Mouse (Mus musculus): Measurements from ENCODE around the gene Schip1. TPM values are rescaled to one million over a fixed set of nuclear protein-coding genes. Genes with fewer than 3 reads are reported as not detected.

The Schip1 gene
- polyA plus RNA-seq, 1 experiment from 2014 or later, result 68.8 TPM

- peaks cover 38% of the 10 kb centered on the region for H3K4me1 ChIP-seq (ENCODE audit: control insufficient read depth, insufficient read depth, low read length)
- H3K9ac ChIP-seq (ENCODE audit: low read depth, low read length), result no peak overlapping the region
- H3K4me2 ChIP-seq, result no peak overlapping the region
- 59% methylated on average over 3 of the region's 3 CpGs for WGBS (ENCODE audit: insufficient replicate concordance)
- H3K36me3 ChIP-seq (ENCODE audit: control insufficient read depth, insufficient read depth, low read length), result no peaks in the 10 kb centered on the region
- no peaks in the 10 kb centered on the region for H3K9me3 ChIP-seq (replicated peaks; ENCODE audit: control insufficient read depth, low read length)
- no peak for ATAC-seq (replicated peaks; ENCODE audit: insufficient number of reproducible peaks, low FRiP score, low TSS enrichment)
- H3K4me3 ChIP-seq (ENCODE audit: low read depth, low read length), result no peak overlapping the region
- no peaks in the 10 kb centered on the region for H3K27me3 ChIP-seq (ENCODE audit: control insufficient read depth, insufficient read depth, low read length)
- H3K27ac ChIP-seq (ENCODE audit: low read depth, low read length), result no peak overlapping the region
Measured at GRCm38 (mm10) chr3:68573226-68573624, 508.6 kb downstream of the Schip1 start.

- Histone ChIP-seq H3K27me3 (ENCODE audit: control insufficient read depth, insufficient read depth, low read length) (no peaks in the 10 kb centered on the region), H3K9me3 (replicated peaks; ENCODE audit: control insufficient read depth, low read length) (no peaks in the 10 kb centered on the region), H3K9ac (ENCODE audit: low read depth, low read length) (no peak overlapping the region), H3K27ac (ENCODE audit: low read depth, low read length) (no peak overlapping the region), H3K4me3 (ENCODE audit: low read depth, low read length) (no peak overlapping the region), H3K4me2 (no peak overlapping the region), H3K36me3 (ENCODE audit: control insufficient read depth, insufficient read depth, low read length) (no peaks in the 10 kb centered on the region), H3K4me1 (ENCODE audit: control insufficient read depth, insufficient read depth, low read length) (peaks cover 41% of the 10 kb centered on the region)
- no peak for ATAC-seq (replicated peaks; ENCODE audit: insufficient number of reproducible peaks, low FRiP score, low TSS enrichment)
- 58% methylated on average over 7 of the region's 8 CpGs for WGBS (ENCODE audit: insufficient replicate concordance)
Measured at GRCm38 (mm10) chr3:68574097-68574496, 509.5 kb downstream of the Schip1 start.

- H3K27ac ChIP-seq (ENCODE audit: low read depth, low read length), result no peak overlapping the region
- ATAC-seq (replicated peaks; ENCODE audit: insufficient number of reproducible peaks, low FRiP score, low TSS enrichment), result no peak
- H3K9ac ChIP-seq (ENCODE audit: low read depth, low read length), result no peak overlapping the region
- H3K9me3 ChIP-seq (replicated peaks; ENCODE audit: control insufficient read depth, low read length), result no peaks in the 10 kb centered on the region
- no peaks in the 10 kb centered on the region for H3K36me3 ChIP-seq (ENCODE audit: control insufficient read depth, insufficient read depth, low read length)
- H3K4me3 ChIP-seq (ENCODE audit: low read depth, low read length), result no peak overlapping the region
- H3K4me1 ChIP-seq (ENCODE audit: control insufficient read depth, insufficient read depth, low read length), result peaks cover 41% of the 10 kb centered on the region
- H3K4me2 ChIP-seq, result no peak overlapping the region
- H3K27me3 ChIP-seq (ENCODE audit: control insufficient read depth, insufficient read depth, low read length), result no peaks in the 10 kb centered on the region
- WGBS (ENCODE audit: insufficient replicate concordance), result 64% methylated on average over 8 of the region's 8 CpGs
Measured at GRCm38 (mm10) chr3:68574565-68574964, 510.0 kb downstream of the Schip1 start.

- no peak for ATAC-seq (replicated peaks; ENCODE audit: insufficient number of reproducible peaks, low FRiP score, low TSS enrichment)
- peaks cover 48% of the 10 kb centered on the region for H3K4me1 ChIP-seq (ENCODE audit: control insufficient read depth, insufficient read depth, low read length)
- peak overlapping the region; percentile 51 for H3K4me2 ChIP-seq
- 35% methylated on average over 10 of the region's 10 CpGs for WGBS (ENCODE audit: insufficient replicate concordance)
- H3K36me3 ChIP-seq (ENCODE audit: control insufficient read depth, insufficient read depth, low read length), result no peaks in the 10 kb centered on the region
- H3K4me3 ChIP-seq (ENCODE audit: low read depth, low read length), result no peak overlapping the region
- H3K27ac ChIP-seq (ENCODE audit: low read depth, low read length), result peak overlapping the region; percentile 37
- no peaks in the 10 kb centered on the region for H3K27me3 ChIP-seq (ENCODE audit: control insufficient read depth, insufficient read depth, low read length)
- no peak overlapping the region for H3K9ac ChIP-seq (ENCODE audit: low read depth, low read length)
- H3K9me3 ChIP-seq (replicated peaks; ENCODE audit: control insufficient read depth, low read length), result no peaks in the 10 kb centered on the region
Measured at GRCm38 (mm10) chr3:68575636-68576340, 511.2 kb downstream of the Schip1 start.

- Histone ChIP-seq H3K4me3 (ENCODE audit: low read depth, low read length) (no peak overlapping the region), H3K9me3 (replicated peaks; ENCODE audit: control insufficient read depth, low read length) (no peaks in the 10 kb centered on the region), H3K36me3 (ENCODE audit: control insufficient read depth, insufficient read depth, low read length) (no peaks in the 10 kb centered on the region), H3K4me1 (ENCODE audit: control insufficient read depth, insufficient read depth, low read length) (peaks cover 48% of the 10 kb centered on the region), H3K27ac (ENCODE audit: low read depth, low read length) (peak overlapping the region; percentile 37), H3K9ac (ENCODE audit: low read depth, low read length) (0 out of 2 replicates have a peak overlapping the region, but pooled peaks have one; percentile 16), H3K27me3 (ENCODE audit: control insufficient read depth, insufficient read depth, low read length) (no peaks in the 10 kb centered on the region), H3K4me2 (peak overlapping the region; percentile 51)
- WGBS (ENCODE audit: insufficient replicate concordance), result 11% methylated on average over 7 of the region's 7 CpGs
- ATAC-seq (replicated peaks; ENCODE audit: insufficient number of reproducible peaks, low FRiP score, low TSS enrichment), result peak; percentile 67
Measured at GRCm38 (mm10) chr3:68576431-68576830, 511.8 kb downstream of the Schip1 start.

GRCm38 (mm10) chr3:68576948-68577347 is 512.3 kb downstream of the Schip1 start:
- H3K9ac ChIP-seq (ENCODE audit: low read depth, low read length), result no peak overlapping the region

GRCm38 (mm10) chr3:68581591-68581990 is 517.0 kb downstream of the Schip1 start:
- Histone ChIP-seq H3K9ac (ENCODE audit: low read depth, low read length) (no peak overlapping the region), H3K27ac (ENCODE audit: low read depth, low read length) (no peak overlapping the region), H3K4me3 (ENCODE audit: low read depth, low read length) (no peak overlapping the region), H3K27me3 (ENCODE audit: control insufficient read depth, insufficient read depth, low read length) (no peaks in the 10 kb centered on the region), H3K9me3 (replicated peaks; ENCODE audit: control insufficient read depth, low read length) (no peaks in the 10 kb centered on the region), H3K4me2 (no peak overlapping the region), H3K36me3 (ENCODE audit: control insufficient read depth, insufficient read depth, low read length) (no peaks in the 10 kb centered on the region), H3K4me1 (ENCODE audit: control insufficient read depth, insufficient read depth, low read length) (peaks cover 56% of the 10 kb centered on the region)
- ATAC-seq (replicated peaks; ENCODE audit: insufficient number of reproducible peaks, low FRiP score, low TSS enrichment), result no peak
- 57% methylated on average over 13 of the region's 13 CpGs for WGBS (ENCODE audit: insufficient replicate concordance)

More at GRCm38 (mm10) chr3:68576948-68577347, 512.3 kb downstream of the Schip1 start:
- Histone ChIP-seq H3K4me3 (ENCODE audit: low read depth, low read length) (no peak overlapping the region), H3K4me2 (peak overlapping the region; percentile 51), H3K27me3 (ENCODE audit: control insufficient read depth, insufficient read depth, low read length) (no peaks in the 10 kb centered on the region), H3K9me3 (replicated peaks; ENCODE audit: control insufficient read depth, low read length) (no peaks in the 10 kb centered on the region), H3K4me1 (ENCODE audit: control insufficient read depth, insufficient read depth, low read length) (peaks cover 52% of the 10 kb centered on the region), H3K36me3 (ENCODE audit: control insufficient read depth, insufficient read depth, low read length) (no peaks in the 10 kb centered on the region), H3K27ac (ENCODE audit: low read depth, low read length) (peak overlapping the region; percentile 37; the same call in 1 of the 2 replicates)
- WGBS (ENCODE audit: insufficient replicate concordance), result 51% methylated on average over 5 of the region's 5 CpGs
- ATAC-seq (replicated peaks; ENCODE audit: insufficient number of reproducible peaks, low FRiP score, low TSS enrichment), result no peak

- Histone ChIP-seq H3K4me2 (no peak overlapping the region; the same call in 1 of the 2 replicates), H3K9me3 (replicated peaks; ENCODE audit: control insufficient read depth, low read length) (no peaks in the 10 kb centered on the region), H3K36me3 (ENCODE audit: control insufficient read depth, insufficient read depth, low read length) (no peaks in the 10 kb centered on the region), H3K27ac (ENCODE audit: low read depth, low read length) (peak overlapping the region; percentile 96), H3K9ac (ENCODE audit: low read depth, low read length) (no peak overlapping the region), H3K4me3 (ENCODE audit: low read depth, low read length) (no peak overlapping the region), H3K27me3 (ENCODE audit: control insufficient read depth, insufficient read depth, low read length) (no peaks in the 10 kb centered on the region), H3K4me1 (ENCODE audit: control insufficient read depth, insufficient read depth, low read length) (peaks cover 56% of the 10 kb centered on the region)
- WGBS (ENCODE audit: insufficient replicate concordance), result 73% methylated on average over 12 of the region's 12 CpGs
- no peak for ATAC-seq (replicated peaks; ENCODE audit: insufficient number of reproducible peaks, low FRiP score, low TSS enrichment)
Measured at GRCm38 (mm10) chr3:68582103-68582740, 517.6 kb downstream of the Schip1 start.
